Mouse (Mus musculus) stomach, embryonic 14.5 days (tissue): ENCODE measurements at regions not wholly inside any gene's neighbourhood (a gene's known extent, or its start where the extent isn't known, plus 50 kb on each side); places are given as distances from the start of the nearest gene placed in this dataset.

Experiments used
- ATAC-seq: fragments of 200-750 bp; cut with Nextera tagmentation; 2 replicates; pipeline ENCODE4 v1.8.0; 2017; ENCODE audit warnings: low read depth, moderate TSS enrichment; ENCODE audit not compliant: insufficient number of reproducible peaks, insufficient read depth, low FRiP score
- H3K27ac ChIP-seq: fragments of 300-500 bp; sonication (generic); 2 replicates; pipeline ENCODE4 v1.5.1; 2014; ENCODE audit warnings: mild to moderate bottlenecking, low read length, moderate library complexity, mixed read lengths
- H3K27me3 ChIP-seq: fragments of 300-500 bp; sonication (generic); 2 replicates; pipeline ENCODE4 v1.6.1; 2014; ENCODE audit warnings: low read length, control low read depth, mixed read lengths; ENCODE audit not compliant: control insufficient read depth, insufficient read depth
- H3K36me3 ChIP-seq: fragments of 300-500 bp; sonication (generic); 2 replicates; pipeline ENCODE4 v1.6.1; 2014; ENCODE audit warnings: mild to moderate bottlenecking, control low read depth, low read length, moderate library complexity, mixed read lengths; ENCODE audit not compliant: control insufficient read depth, insufficient read depth
- H3K4me1 ChIP-seq: fragments of 300-500 bp; sonication (generic); 2 replicates; pipeline ENCODE4 v1.6.1; 2014; ENCODE audit warnings: low read length, control low read depth, mixed read lengths; ENCODE audit not compliant: control insufficient read depth, insufficient read depth
- H3K4me2 ChIP-seq: fragments of 300-500 bp; sonication (generic); replicated peaks from 2 replicates; pipeline ENCODE4 v1.6.1; 2014; ENCODE audit warnings: low read depth, low read length, control low read depth
- H3K4me3 ChIP-seq: fragments of 300-500 bp; sonication (generic); 2 replicates; pipeline ENCODE4 v1.5.1; 2014; ENCODE audit warnings: low read depth, low read length, control low read depth
- H3K9ac ChIP-seq: fragments of 300-500 bp; sonication (generic); replicated peaks from 2 replicates; pipeline ENCODE4 v1.6.1; 2014; ENCODE audit warnings: low read depth, mild to moderate bottlenecking, control low read depth, low read length, moderate library complexity, mixed read lengths
- H3K9me3 ChIP-seq: fragments of 300-500 bp; sonication (generic); 2 replicates; pipeline ENCODE4 v1.6.1; 2016; ENCODE audit warnings: low read depth, low read length, control low read depth; ENCODE audit not compliant: control insufficient read depth
- WGBS: fragments of 180-500 bp; shearing (Covaris S2); extraction: QIAGEN DNeasy Blood & Tissue Kit; methylation state at CpG from one replicate; pipeline ENCODE4 v1.1.7; 2014; 5-methylcytosine and 5-hydroxymethylcytosine counted together

- H3K9me3 ChIP-seq = no peaks in the 10 kb centered on the region
- H3K27ac ChIP-seq = no peak overlapping the region
- WGBS = 86% methylated on average over 1 of the region's 1 CpGs
- H3K27me3 ChIP-seq = no peaks in the 10 kb centered on the region
- H3K4me2 ChIP-seq = no peak overlapping the region
- ATAC-seq = no peak
- H3K4me1 ChIP-seq = peaks cover 32% of the 10 kb centered on the region
- H3K4me3 ChIP-seq = no peak overlapping the region
- H3K36me3 ChIP-seq = no peaks in the 10 kb centered on the region
- no peak overlapping the region for H3K9ac ChIP-seq
Observed at GRCm38 (mm10) chr15:38402762-38403161, 977.4 kb downstream of the 4930447A16Rik start.

DNA sequence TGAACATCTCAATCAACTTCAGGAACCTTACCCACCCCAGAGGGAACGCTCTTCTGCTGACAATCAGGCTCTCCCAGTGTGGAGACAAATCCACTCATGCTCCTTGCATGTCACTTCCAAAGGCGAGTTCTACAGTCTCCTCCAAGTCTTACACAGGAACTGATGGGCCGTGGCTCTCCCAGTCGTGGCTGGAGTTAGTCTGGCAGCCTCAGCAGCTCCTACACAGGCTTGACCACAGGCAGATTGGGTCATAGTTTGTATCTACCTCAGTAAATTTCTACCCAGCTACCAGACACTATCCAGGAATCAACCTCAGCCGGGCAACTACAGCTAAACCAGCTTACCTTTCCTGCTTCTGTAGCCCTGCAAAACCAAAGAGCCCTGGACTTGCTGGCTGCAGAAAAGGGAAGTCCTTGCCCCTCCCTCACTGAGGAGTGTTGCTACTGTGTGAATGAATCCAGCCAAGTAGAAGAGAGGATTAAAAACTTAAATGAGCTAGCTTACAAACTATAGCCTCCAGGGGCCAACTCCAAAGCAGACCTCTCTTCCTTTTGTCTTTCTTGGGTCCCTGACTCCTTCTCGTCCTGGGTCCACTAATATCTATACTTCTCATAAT lies 978.5 kb downstream of the 4930447A16Rik start:
- no peaks in the 10 kb centered on the region for H3K9me3 ChIP-seq
- ATAC-seq = no peak
- 63% methylated on average over 6 of the region's 6 CpGs for WGBS
- no peak overlapping the region for H3K4me3 ChIP-seq
- H3K36me3 ChIP-seq = no peaks in the 10 kb centered on the region
- no peak overlapping the region; the same call in 1 of the 2 replicates for H3K27ac ChIP-seq
- peaks cover 37% of the 10 kb centered on the region for H3K4me1 ChIP-seq
- H3K4me2 ChIP-seq = no peak overlapping the region
- H3K27me3 ChIP-seq = no peaks in the 10 kb centered on the region
- no peak overlapping the region for H3K9ac ChIP-seq

GRCm38 (mm10) chr15:38406114-38406960 lies 981.0 kb downstream of the 4930447A16Rik start:
- H3K27me3 ChIP-seq = no peaks in the 10 kb centered on the region
- 32% methylated on average over 13 of the region's 13 CpGs for WGBS
- H3K4me2 ChIP-seq = no peak overlapping the region; the same call in 1 of the 2 replicates
- H3K36me3 ChIP-seq = no peaks in the 10 kb centered on the region
- no peaks in the 10 kb centered on the region for H3K9me3 ChIP-seq
- H3K9ac ChIP-seq = no peak overlapping the region
- no peak overlapping the region for H3K4me3 ChIP-seq
- H3K27ac ChIP-seq = peak overlapping the region; percentile 33; the same call in 1 of the 2 replicates
- ATAC-seq = no peak
- peaks cover 39% of the 10 kb centered on the region for H3K4me1 ChIP-seq

GRCm38 (mm10) chr15:38407476-38407875 lies 982.1 kb downstream of the 4930447A16Rik start:
- H3K4me1 ChIP-seq = peaks cover 39% of the 10 kb centered on the region
- H3K27ac ChIP-seq = no peak overlapping the region
- WGBS = 43% methylated on average over 5 of the region's 5 CpGs
- no peaks in the 10 kb centered on the region for H3K9me3 ChIP-seq
- no peaks in the 10 kb centered on the region for H3K36me3 ChIP-seq
- ATAC-seq = no peak
- H3K27me3 ChIP-seq = no peaks in the 10 kb centered on the region
- no peak overlapping the region for H3K4me2 ChIP-seq
- H3K9ac ChIP-seq = no peak overlapping the region
- H3K4me3 ChIP-seq = no peak overlapping the region

GRCm38 (mm10) chr15:38409168-38409567 lies 983.8 kb downstream of the 4930447A16Rik start:
- no peaks in the 10 kb centered on the region for H3K27me3 ChIP-seq
- H3K4me3 ChIP-seq = no peak overlapping the region
- ATAC-seq = no peak
- 70% methylated on average over 4 of the region's 4 CpGs for WGBS
- no peak overlapping the region for H3K27ac ChIP-seq
- no peak overlapping the region for H3K4me2 ChIP-seq
- no peak overlapping the region for H3K9ac ChIP-seq
- no peaks in the 10 kb centered on the region for H3K36me3 ChIP-seq
- no peaks in the 10 kb centered on the region for H3K9me3 ChIP-seq
- peaks cover 37% of the 10 kb centered on the region for H3K4me1 ChIP-seq

GRCm38 (mm10) chr15:38410462-38410861 lies 985.1 kb downstream of the 4930447A16Rik start:
- H3K4me1 ChIP-seq = peaks cover 29% of the 10 kb centered on the region
- no peak overlapping the region for H3K4me2 ChIP-seq
- no peak for ATAC-seq
- no peaks in the 10 kb centered on the region for H3K36me3 ChIP-seq
- 100% methylated on average over 1 of the region's 1 CpGs for WGBS
- H3K9me3 ChIP-seq = no peaks in the 10 kb centered on the region
- no peak overlapping the region for H3K4me3 ChIP-seq
- no peaks in the 10 kb centered on the region for H3K27me3 ChIP-seq
- no peak overlapping the region for H3K27ac ChIP-seq
- no peak overlapping the region for H3K9ac ChIP-seq

- Histone ChIP-seq H3K4me1 (peaks cover 14% of the 10 kb centered on the region; the same call in 1 of the 2 replicates), H3K4me3 (no peak overlapping the region), H3K27me3 (no peaks in the 10 kb centered on the region), H3K27ac (no peak overlapping the region), H3K9me3 (no peaks in the 10 kb centered on the region), H3K9ac (no peak overlapping the region), H3K4me2 (no peak overlapping the region), H3K36me3 (no peaks in the 10 kb centered on the region)
- ATAC-seq = no peak
- 73% methylated on average over 3 of the region's 3 CpGs for WGBS
Observed at GRCm38 (mm10) chr15:38412481-38412880, 987.1 kb downstream of the 4930447A16Rik start.

GRCm38 (mm10) chr15:38413329-38413728 lies 988.0 kb downstream of the 4930447A16Rik start:
- H3K4me1 ChIP-seq = peaks cover 8% of the 10 kb centered on the region; the same call in 1 of the 2 replicates
- H3K36me3 ChIP-seq = no peaks in the 10 kb centered on the region
- no peak overlapping the region for H3K4me3 ChIP-seq
- ATAC-seq = no peak
- no peak overlapping the region for H3K9ac ChIP-seq
- no peaks in the 10 kb centered on the region for H3K9me3 ChIP-seq
- H3K27ac ChIP-seq = peak overlapping the region; percentile 73; the same call in 1 of the 2 replicates
- no peak overlapping the region for H3K4me2 ChIP-seq
- no peaks in the 10 kb centered on the region for H3K27me3 ChIP-seq
- 90% methylated on average over 6 of the region's 6 CpGs for WGBS
